Mouse (Mus musculus) erythroblast, embryonic 14.5 days (primary cell): ENCODE measurements around the gene Nmur1.

Source experiments
- GATA1 ChIP-seq: IDR thresholded peaks from 2 replicates; pipeline ENCODE4 v1.6.1; 2012; ENCODE audit warnings: low read length, inconsistent platforms, mixed read lengths
- TAL1 ChIP-seq: IDR thresholded peaks from 3 replicates; pipeline ENCODE4 v1.6.1; 2012; ENCODE audit warnings: low read length, inconsistent platforms, mixed read lengths

- TF ChIP-seq TAL1, result no peak
- no peak for TF ChIP-seq GATA1
Observed at GRCm38 (mm10) chr1:86434439-86435201, 8.6 kb upstream of the Nmur1 start.
